Mouse (Mus musculus): Measurements from ENCODE around the gene Fgfr2. TPM values are rescaled to one million over a fixed set of nuclear protein-coding genes. Genes with fewer than 3 reads are reported as not detected.

Fgfr2 gene
- polyA plus RNA-seq, 1 experiment from 2014 or later: 67.0 TPM

DNA sequence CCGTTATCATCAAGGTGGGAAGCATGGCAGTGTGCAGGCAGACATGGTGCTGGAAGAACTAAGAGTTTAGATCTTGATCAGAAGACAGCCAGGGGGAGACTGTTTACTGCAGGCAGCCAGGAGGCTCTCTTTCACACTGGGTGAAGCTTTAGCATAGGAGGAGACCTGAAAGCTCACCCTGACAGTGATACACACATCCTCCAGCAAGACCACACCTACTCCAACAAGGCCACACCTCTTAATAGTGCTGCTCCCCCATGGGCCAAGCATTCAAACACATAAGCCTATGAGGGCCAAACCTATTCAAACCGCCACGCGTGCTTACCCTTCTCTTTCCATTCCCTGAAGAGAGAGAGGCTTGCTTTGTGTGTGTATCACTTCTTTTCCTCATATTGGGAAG lies 2559.9 kb downstream of the Fgfr2 start:
- Histone ChIP-seq H3K36me3 (no peaks in the 10 kb centered on the region), H3K9me3 (no peaks in the 10 kb centered on the region), H3K4me2 (replicated peaks) (no peak overlapping the region), H3K4me3 (replicated peaks) (no peak overlapping the region), H3K4me1 (replicated peaks) (no peaks in the 10 kb centered on the region), H3K27me3 (replicated peaks) (no peaks in the 10 kb centered on the region), H3K9ac (no peak overlapping the region), H3K27ac (no peak overlapping the region)
- ATAC-seq: no peak
- 84% methylated on average over 4 of the region's 4 CpGs for WGBS

GRCm38 (mm10) chr7:130560933-130561332 lies 2562.2 kb downstream of the Fgfr2 start:
- Histone ChIP-seq H3K4me3 (replicated peaks) (no peak overlapping the region), H3K36me3 (no peaks in the 10 kb centered on the region), H3K9ac (no peak overlapping the region), H3K27me3 (replicated peaks) (no peaks in the 10 kb centered on the region), H3K27ac (no peak overlapping the region), H3K4me2 (replicated peaks) (no peak overlapping the region), H3K9me3 (no peaks in the 10 kb centered on the region), H3K4me1 (replicated peaks) (no peaks in the 10 kb centered on the region)
- WGBS: 78% methylated on average over 1 of the region's 1 CpGs
- ATAC-seq: no peak

- no peak for ATAC-seq
- H3K9ac ChIP-seq: no peak overlapping the region
- no peak overlapping the region for H3K4me2 ChIP-seq (replicated peaks)
- H3K36me3 ChIP-seq: no peaks in the 10 kb centered on the region
- no peak overlapping the region for H3K27ac ChIP-seq
- 69% methylated on average over 4 of the region's 4 CpGs for WGBS
- H3K4me3 ChIP-seq (replicated peaks): no peak overlapping the region
- H3K27me3 ChIP-seq (replicated peaks): no peaks in the 10 kb centered on the region
- H3K4me1 ChIP-seq (replicated peaks): no peaks in the 10 kb centered on the region
- H3K9me3 ChIP-seq: no peaks in the 10 kb centered on the region
Measured at GRCm38 (mm10) chr7:130558592-130558991, 2564.6 kb downstream of the Fgfr2 start.

DNA sequence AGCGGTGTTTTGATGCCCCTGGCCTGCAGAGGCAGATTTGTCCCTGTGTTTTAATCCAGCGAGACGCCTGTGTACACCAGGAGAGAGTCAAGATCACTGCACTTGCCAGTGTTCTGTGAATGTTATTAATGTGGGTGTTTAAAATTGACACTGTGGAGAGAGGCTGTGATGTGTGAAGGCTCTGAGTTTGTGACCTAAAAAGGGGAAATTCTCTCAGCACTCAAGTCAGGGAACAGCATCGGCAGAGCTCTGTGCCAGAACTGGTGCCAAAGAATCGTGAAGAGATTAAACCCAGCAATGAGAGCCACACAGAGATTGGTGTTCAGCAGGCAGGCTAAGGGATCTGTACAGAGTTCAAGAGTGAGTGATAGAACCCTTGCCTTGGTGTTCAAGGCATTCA lies 2567.6 kb downstream of the Fgfr2 start:
- WGBS: 71% methylated on average over 5 of the region's 5 CpGs
- H3K4me1 ChIP-seq (replicated peaks): no peaks in the 10 kb centered on the region
- ATAC-seq: no peak
- no peaks in the 10 kb centered on the region for H3K36me3 ChIP-seq
- no peaks in the 10 kb centered on the region for H3K9me3 ChIP-seq
- H3K27me3 ChIP-seq (replicated peaks): no peaks in the 10 kb centered on the region
- H3K4me2 ChIP-seq (replicated peaks): no peak overlapping the region
- no peak overlapping the region for H3K9ac ChIP-seq
- no peak overlapping the region for H3K4me3 ChIP-seq (replicated peaks)
- H3K27ac ChIP-seq: no peak overlapping the region

DNA sequence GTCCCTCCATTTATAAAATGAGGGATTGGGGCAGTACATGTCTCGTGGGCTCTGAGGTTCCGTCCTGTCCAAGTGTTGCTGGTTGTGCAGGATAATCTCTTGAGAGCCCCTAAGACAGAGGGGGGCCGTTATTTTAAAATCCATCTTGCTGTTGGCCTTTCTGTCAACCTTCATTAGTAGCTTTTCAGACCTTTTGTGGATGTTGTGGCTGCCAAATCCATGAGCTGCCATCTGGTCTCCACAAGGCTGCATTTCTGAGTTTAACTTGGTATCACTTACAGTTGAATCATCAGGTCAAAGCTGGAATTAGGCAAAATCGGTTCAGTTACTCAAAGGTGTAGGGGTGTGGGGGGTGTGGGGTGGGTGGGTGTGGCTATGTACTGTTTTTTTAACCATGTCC lies 2569.8 kb downstream of the Fgfr2 start:
- no peak overlapping the region for H3K27ac ChIP-seq
- H3K4me3 ChIP-seq (replicated peaks): no peak overlapping the region
- H3K36me3 ChIP-seq: no peaks in the 10 kb centered on the region
- ATAC-seq: no peak
- 82% methylated on average over 4 of the region's 4 CpGs for WGBS
- no peak overlapping the region for H3K4me2 ChIP-seq (replicated peaks)
- H3K4me1 ChIP-seq (replicated peaks): no peaks in the 10 kb centered on the region
- no peaks in the 10 kb centered on the region for H3K9me3 ChIP-seq
- H3K27me3 ChIP-seq (replicated peaks): no peaks in the 10 kb centered on the region
- H3K9ac ChIP-seq: no peak overlapping the region

GRCm38 (mm10) chr7:130552780-130553179 lies 2570.4 kb downstream of the Fgfr2 start:
- H3K9me3 ChIP-seq: no peaks in the 10 kb centered on the region
- H3K4me2 ChIP-seq (replicated peaks): no peak overlapping the region
- 65% methylated on average over 5 of the region's 5 CpGs for WGBS
- ATAC-seq: no peak
- no peak overlapping the region for H3K27ac ChIP-seq
- no peaks in the 10 kb centered on the region for H3K27me3 ChIP-seq (replicated peaks)
- H3K4me1 ChIP-seq (replicated peaks): no peaks in the 10 kb centered on the region
- H3K9ac ChIP-seq: no peak overlapping the region
- no peaks in the 10 kb centered on the region for H3K36me3 ChIP-seq
- H3K4me3 ChIP-seq (replicated peaks): no peak overlapping the region

GRCm38 (mm10) chr7:130547635-130548175 lies 2575.4 kb downstream of the Fgfr2 start:
- ATAC-seq: no peak
- Histone ChIP-seq H3K4me1 (replicated peaks) (0 out of 2 replicates have a peak, but pooled peaks cover 3% of the 10 kb centered on the region), H3K9me3 (no peaks in the 10 kb centered on the region), H3K27ac (no peak overlapping the region), H3K9ac (no peak overlapping the region), H3K4me2 (replicated peaks) (no peak overlapping the region), H3K36me3 (peaks cover 6% of the 10 kb centered on the region), H3K4me3 (replicated peaks) (peak overlapping the region; percentile 98; the same call in 1 of the 2 replicates), H3K27me3 (replicated peaks) (no peaks in the 10 kb centered on the region)
- 75% methylated on average over 12 of the region's 12 CpGs for WGBS

GRCm38 (mm10) chr7:130546791-130547484 lies 2576.2 kb downstream of the Fgfr2 start:
- H3K36me3 ChIP-seq: peaks cover 8% of the 10 kb centered on the region
- peak overlapping the region; percentile 99 for H3K9ac ChIP-seq
- WGBS: under 1% methylated on average over 83 of the region's 84 CpGs
- H3K27ac ChIP-seq: peak overlapping the region; percentile 100
- H3K4me3 ChIP-seq (replicated peaks): peak overlapping the region; percentile 98
- H3K27me3 ChIP-seq (replicated peaks): no peaks in the 10 kb centered on the region
- peak overlapping the region; percentile 76 for H3K4me2 ChIP-seq (replicated peaks)
- 0 out of 2 replicates have a peak, but pooled peaks cover 3% of the 10 kb centered on the region for H3K4me1 ChIP-seq (replicated peaks)
- no peaks in the 10 kb centered on the region for H3K9me3 ChIP-seq
- ATAC-seq: peak; percentile 97

DNA sequence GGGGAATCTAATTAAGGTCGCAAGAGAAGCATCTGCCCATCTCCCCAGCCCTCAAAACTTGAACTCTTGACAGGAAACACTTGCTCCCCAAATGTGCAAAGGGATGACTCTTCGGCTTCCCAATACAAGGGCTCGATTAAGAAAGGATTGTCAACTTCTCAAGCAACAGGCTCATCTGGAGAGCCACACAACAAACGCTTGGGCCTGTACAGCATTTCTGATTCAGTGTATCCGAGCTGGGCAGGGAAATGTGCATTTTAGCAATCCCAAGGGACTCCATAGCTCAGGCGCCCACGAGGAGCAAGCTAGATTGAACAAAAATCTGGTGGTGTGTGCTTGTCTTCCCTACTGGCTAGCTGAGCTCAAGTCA lies 2576.7 kb downstream of the Fgfr2 start:
- Histone ChIP-seq H3K4me2 (replicated peaks) (peak overlapping the region; percentile 76), H3K9me3 (no peaks in the 10 kb centered on the region), H3K9ac (peak overlapping the region; percentile 99), H3K27me3 (replicated peaks) (no peaks in the 10 kb centered on the region), H3K36me3 (peaks cover 8% of the 10 kb centered on the region), H3K27ac (peak overlapping the region; percentile 100), H3K4me3 (replicated peaks) (peak overlapping the region; percentile 98), H3K4me1 (replicated peaks) (0 out of 2 replicates have a peak, but pooled peaks cover 3% of the 10 kb centered on the region)
- WGBS: 2% methylated on average over 7 of the region's 7 CpGs
- no peak for ATAC-seq

DNA sequence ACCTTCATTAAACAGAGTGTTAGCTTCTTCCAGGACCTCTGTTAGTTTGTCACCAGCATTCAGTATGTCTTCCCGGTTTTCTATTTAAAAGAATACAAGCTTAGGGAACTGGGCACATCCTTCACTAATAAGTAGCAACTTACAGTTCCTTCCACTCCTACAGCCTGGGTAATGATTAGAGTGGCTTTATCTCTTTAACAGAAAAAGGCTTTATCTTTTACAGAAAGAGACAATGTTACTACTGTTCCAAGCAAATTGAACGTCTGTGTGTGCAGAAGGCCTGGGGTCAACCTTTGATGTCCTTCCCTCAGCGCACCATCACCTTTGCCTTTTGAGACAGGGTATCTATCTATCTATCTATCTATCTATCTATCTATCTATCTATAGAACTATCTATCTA lies 2577.3 kb downstream of the Fgfr2 start:
- Histone ChIP-seq H3K36me3 (peaks cover 8% of the 10 kb centered on the region), H3K9me3 (no peaks in the 10 kb centered on the region), H3K4me1 (replicated peaks) (0 out of 2 replicates have a peak, but pooled peaks cover 3% of the 10 kb centered on the region), H3K27me3 (replicated peaks) (no peaks in the 10 kb centered on the region), H3K4me3 (replicated peaks) (peak overlapping the region; percentile 98), H3K9ac (peak overlapping the region; percentile 99), H3K4me2 (replicated peaks) (peak overlapping the region; percentile 76), H3K27ac (peak overlapping the region; percentile 100)
- no peak for ATAC-seq
- WGBS: 45% methylated on average over 3 of the region's 3 CpGs

GRCm38 (mm10) chr7:130545401-130545800 lies 2577.7 kb downstream of the Fgfr2 start:
- no peak overlapping the region for H3K9ac ChIP-seq
- H3K27ac ChIP-seq: no peak overlapping the region
- H3K4me3 ChIP-seq (replicated peaks): no peak overlapping the region
- peaks cover 8% of the 10 kb centered on the region for H3K36me3 ChIP-seq
- no peak for ATAC-seq
- 83% methylated on average over 5 of the region's 5 CpGs for WGBS
- H3K27me3 ChIP-seq (replicated peaks): no peaks in the 10 kb centered on the region
- 0 out of 2 replicates have a peak, but pooled peaks cover 3% of the 10 kb centered on the region for H3K4me1 ChIP-seq (replicated peaks)
- H3K4me2 ChIP-seq (replicated peaks): peak overlapping the region; percentile 76; the same call in 1 of the 2 replicates
- no peaks in the 10 kb centered on the region for H3K9me3 ChIP-seq

DNA sequence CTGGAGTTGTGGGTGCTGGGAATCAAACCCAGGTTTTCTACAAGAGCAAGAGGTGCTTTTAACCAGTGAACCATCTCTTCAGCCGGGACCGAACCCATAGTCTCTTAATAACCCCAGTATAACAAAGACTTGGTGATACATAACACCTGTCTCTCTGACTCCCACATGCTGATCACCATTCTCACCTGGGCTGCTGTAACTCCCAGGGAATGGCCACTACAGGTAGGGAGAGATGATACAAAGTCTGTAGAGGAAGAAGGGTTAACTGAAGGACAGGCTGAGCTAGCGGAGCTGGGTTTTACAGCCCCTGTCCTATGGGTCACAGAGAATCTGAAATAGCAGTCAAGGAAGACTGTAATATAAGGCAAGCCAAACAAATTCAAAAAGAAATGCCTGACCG lies 2580.0 kb downstream of the Fgfr2 start:
- Histone ChIP-seq H3K27me3 (replicated peaks) (no peaks in the 10 kb centered on the region), H3K4me2 (replicated peaks) (no peak overlapping the region), H3K36me3 (peaks cover 21% of the 10 kb centered on the region), H3K4me1 (replicated peaks) (0 out of 2 replicates have a peak, but pooled peaks cover 3% of the 10 kb centered on the region), H3K4me3 (replicated peaks) (no peak overlapping the region), H3K9me3 (no peaks in the 10 kb centered on the region), H3K9ac (no peak overlapping the region), H3K27ac (no peak overlapping the region)
- no peak for ATAC-seq
- WGBS: 90% methylated on average over 4 of the region's 4 CpGs

DNA sequence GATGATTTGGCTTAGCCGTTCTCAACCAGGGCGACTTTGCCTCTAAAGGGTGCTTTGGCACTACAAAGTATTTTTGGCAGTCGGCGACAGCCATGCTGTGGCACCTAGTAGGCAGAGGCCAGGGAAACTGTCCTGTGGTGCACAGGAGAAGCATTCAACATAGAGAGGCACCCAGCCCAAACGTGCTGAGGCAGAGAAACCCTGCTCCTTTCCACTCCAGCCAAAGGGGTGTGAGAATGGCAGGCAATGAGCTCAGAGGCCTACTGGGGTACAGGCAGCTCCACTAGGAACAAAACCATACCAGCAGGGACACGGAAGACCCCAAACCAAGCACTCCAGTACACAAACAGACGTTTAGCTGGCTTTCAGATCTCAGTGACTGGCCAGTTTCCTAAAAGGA lies 2583.0 kb downstream of the Fgfr2 start:
- H3K9ac ChIP-seq: no peak overlapping the region
- no peak overlapping the region for H3K4me2 ChIP-seq (replicated peaks)
- no peaks in the 10 kb centered on the region for H3K9me3 ChIP-seq
- ATAC-seq: no peak
- WGBS: 89% methylated on average over 7 of the region's 7 CpGs
- no peak overlapping the region for H3K27ac ChIP-seq
- H3K27me3 ChIP-seq (replicated peaks): no peaks in the 10 kb centered on the region
- H3K4me3 ChIP-seq (replicated peaks): no peak overlapping the region
- H3K36me3 ChIP-seq: peaks cover 31% of the 10 kb centered on the region
- no peaks in the 10 kb centered on the region for H3K4me1 ChIP-seq (replicated peaks)
